Mouse (Mus musculus) C2C12 (cell line): ENCODE data around the gene AC129217.1.

ENCODE experiments used
- CTCF ChIP-seq: IDR thresholded peaks from one replicate; pipeline ENCODE4 v1.5.1; 2011; ENCODE audit not compliant: control insufficient read depth, insufficient read depth, insufficient read length
- FOSL1 ChIP-seq: IDR thresholded peaks from one replicate; pipeline ENCODE4 v1.8.0; 2011; ENCODE audit warnings: mild to moderate bottlenecking, low read length; ENCODE audit not compliant: poor library complexity, insufficient read depth, severe bottlenecking
- MAX ChIP-seq: IDR thresholded peaks from one replicate; pipeline ENCODE4 v1.6.1; 2011; ENCODE audit warnings: mild to moderate bottlenecking, control low read depth
- MYOG ChIP-seq: IDR thresholded peaks from one replicate; pipeline ENCODE4 v1.6.1; 2011; ENCODE audit not compliant: control insufficient read depth, insufficient read length; ENCODE audit errors: extremely low read depth
- USF1 ChIP-seq: IDR thresholded peaks from one replicate; pipeline ENCODE4 v1.6.1; 2011; ENCODE audit warnings: low read depth, mild to moderate bottlenecking, control low read depth, moderate library complexity

DNA sequence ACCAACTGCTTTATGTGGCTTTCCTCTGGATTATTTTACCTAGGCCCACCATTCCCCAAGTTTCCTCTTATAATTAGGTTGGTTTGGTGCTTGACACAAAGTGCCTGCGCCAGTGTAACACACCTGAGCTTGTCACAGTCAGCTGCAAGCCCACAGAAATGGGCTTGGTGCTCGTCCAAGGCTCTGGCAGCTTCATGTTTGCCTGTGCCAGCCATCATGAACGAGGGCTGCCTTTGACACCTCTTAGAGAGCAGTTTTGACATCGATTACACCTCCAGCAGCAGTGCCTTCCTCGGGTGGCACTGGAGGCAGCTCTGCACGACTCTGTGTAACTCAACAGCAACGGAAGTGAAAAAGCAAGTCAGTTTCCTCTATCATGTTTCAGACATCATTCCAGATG lies 39.4 kb upstream of the AC129217.1 start:
- no peak for TF ChIP-seq CTCF
- no peak for TF ChIP-seq USF1
- TF ChIP-seq MYOG, result no peak
- no peak for TF ChIP-seq MAX
- TF ChIP-seq FOSL1, result no peak
